Mouse (Mus musculus) heart, postnatal 0 days (tissue): Measurements from ENCODE around the gene Tet3. TPM values are rescaled to one million over a fixed set of nuclear protein-coding genes. Genes with fewer than 3 reads are reported as not detected.
A peak's percentile ranks its signal among the peaks of the same experiment; 100 is the strongest.

Experiments used
- ATAC-seq: fragments of 200-750 bp; cut with Nextera tagmentation; 2 replicates; pipeline ENCODE4 v1.8.0; 2017; ENCODE audit warnings: low read depth, moderate number of reproducible peaks, moderate library complexity; ENCODE audit not compliant: insufficient read depth
- DNase-seq: peaks from one replicate; pipeline ENCODE4 v3.0.0-alpha.2; 2016; ENCODE audit warnings: low spot score
- H3K27ac ChIP-seq: fragments of 300-500 bp; sonication (generic); 2 replicates; pipeline ENCODE4 v1.5.1; 2014; ENCODE audit warnings: low read depth, mild to moderate bottlenecking
- H3K27me3 ChIP-seq: fragments of 300-500 bp; sonication (generic); 2 replicates; pipeline ENCODE4 v1.6.1; 2014; ENCODE audit warnings: low read length, mixed read lengths; ENCODE audit not compliant: control insufficient read depth, insufficient read depth
- H3K36me3 ChIP-seq: fragments of 300-500 bp; sonication (generic); replicated peaks from 2 replicates; pipeline ENCODE4 v1.6.1; 2014; ENCODE audit warnings: low read length, mixed read lengths; ENCODE audit not compliant: control insufficient read depth, insufficient read depth
- H3K4me1 ChIP-seq: fragments of 300-500 bp; sonication (generic); 2 replicates; pipeline ENCODE4 v1.6.1; 2014; ENCODE audit warnings: antibody characterized with exemption; ENCODE audit not compliant: control insufficient read depth, insufficient read depth
- H3K4me2 ChIP-seq: fragments of 300-500 bp; sonication (generic); 2 replicates; pipeline ENCODE4 v1.6.1; 2014; ENCODE audit warnings: low read depth, mild to moderate bottlenecking, low read length, moderate library complexity
- H3K4me3 ChIP-seq: fragments of 300-500 bp; sonication (generic); 2 replicates; pipeline ENCODE4 v1.5.1; 2014; ENCODE audit warnings: low read depth, low read length
- H3K9ac ChIP-seq: fragments of 300-500 bp; sonication (generic); replicated peaks from 2 replicates; pipeline ENCODE4 v1.6.1; 2014; ENCODE audit warnings: low read depth, low read length, mixed read lengths
- H3K9me3 ChIP-seq: fragments of 300-500 bp; sonication (generic); replicated peaks from 2 replicates; pipeline ENCODE4 v1.6.1; 2016; ENCODE audit warnings: low read length; ENCODE audit not compliant: control insufficient read depth
- CTCF ChIP-seq: IDR thresholded peaks from 2 replicates; pipeline ENCODE4 v1.5.1; 2016; ENCODE audit warnings: antibody characterized with exemption, control low read depth, low read depth
- EP300 ChIP-seq: IDR thresholded peaks from 2 replicates; pipeline ENCODE4 v1.6.1; 2016; ENCODE audit warnings: antibody characterized with exemption, low read depth
- WGBS: fragments of 180-500 bp; shearing (Covaris S2); extraction: QIAGEN DNeasy Blood & Tissue Kit; methylation state at CpG from one replicate; pipeline ENCODE4 v1.1.7; 2014; 5-methylcytosine and 5-hydroxymethylcytosine counted together
- polyA plus RNA-seq: library from polyadenylated mRNA; unstranded; fragments of >200 nt; fragmentation: Nextera tagmentation; extraction: Ambion mirVana; gene quantifications from 2 replicates; pipeline ENCODE4 v1.2.1, GENCODE M21; 2015
- total RNA-seq: library from RNA; depleted of rRNA; stranded (reverse); fragments of >200 nt; gene quantifications from 2 replicates; pipeline ENCODE4 v1.2.3, GENCODE M21; 2014; ENCODE audit warnings: low replicate concordance

The Tet3 gene
- total and polyA plus RNA-seq, 2 experiments from 2014 or later: 14.1 to 17.2 TPM

DNA sequence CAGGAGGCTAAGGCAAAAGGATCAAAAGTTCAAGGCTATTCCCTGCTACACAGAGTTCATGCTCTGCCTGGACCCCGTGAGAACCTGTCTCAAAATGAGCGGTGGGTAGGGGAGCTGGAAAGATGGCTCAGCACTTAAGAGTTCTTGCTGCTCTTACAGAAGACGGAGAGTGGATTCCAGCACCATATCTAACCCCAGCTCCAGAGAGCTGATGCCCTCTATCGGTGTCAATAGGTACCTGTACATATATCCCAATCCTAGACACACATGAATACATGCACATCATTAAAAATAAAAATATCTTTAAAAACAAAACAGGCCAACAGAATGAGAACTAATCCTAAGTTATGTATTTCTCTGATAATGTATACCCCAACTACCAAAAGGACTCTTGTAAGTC is 19.3 kb upstream of the Tet3 start:
- no peak for DNase-seq
- H3K4me3 ChIP-seq: no peak overlapping the region
- no peak for ATAC-seq
- H3K4me2 ChIP-seq: no peak overlapping the region
- H3K4me1 ChIP-seq: no peaks in the 10 kb centered on the region
- H3K27ac ChIP-seq: no peak overlapping the region
- H3K27me3 ChIP-seq: no peaks in the 10 kb centered on the region
- peaks cover 33% of the 10 kb centered on the region for H3K36me3 ChIP-seq
- H3K9me3 ChIP-seq: no peaks in the 10 kb centered on the region
- TF ChIP-seq CTCF (peak; percentile 20; the same call in 1 of the 2 replicates), EP300 (no peak)
- WGBS: 65% methylated on average over 4 of the region's 4 CpGs
- no peak overlapping the region for H3K9ac ChIP-seq

DNA sequence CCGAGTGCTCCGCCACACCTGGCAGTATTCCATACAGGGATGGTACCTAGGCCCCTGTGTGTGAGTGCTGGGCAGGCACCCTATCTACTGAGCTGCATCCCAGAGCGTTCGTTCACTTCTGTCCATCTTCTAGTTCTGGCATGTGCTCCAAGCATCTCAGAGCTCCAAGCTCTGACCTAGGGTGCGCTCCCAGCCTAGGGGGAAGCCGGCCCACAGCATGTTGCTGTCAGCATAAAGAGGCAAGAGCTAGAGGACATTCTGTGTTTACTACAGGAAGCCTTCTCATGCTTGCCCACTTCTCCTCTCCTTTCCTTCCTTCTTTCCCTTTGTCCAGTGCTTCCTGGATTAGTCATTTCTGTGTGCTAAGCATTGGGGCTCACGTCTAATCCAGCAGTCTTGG is 16.5 kb upstream of the Tet3 start:
- Histone ChIP-seq H3K4me3 (no peak overlapping the region), H3K9ac (no peak overlapping the region), H3K27ac (no peak overlapping the region), H3K4me2 (no peak overlapping the region), H3K4me1 (no peaks in the 10 kb centered on the region), H3K9me3 (no peaks in the 10 kb centered on the region), H3K27me3 (no peaks in the 10 kb centered on the region), H3K36me3 (peaks cover 10% of the 10 kb centered on the region)
- TF ChIP-seq EP300 (no peak), CTCF (no peak)
- WGBS: 59% methylated on average over 7 of the region's 7 CpGs
- DNase-seq (no peak), ATAC-seq (no peak)

DNA sequence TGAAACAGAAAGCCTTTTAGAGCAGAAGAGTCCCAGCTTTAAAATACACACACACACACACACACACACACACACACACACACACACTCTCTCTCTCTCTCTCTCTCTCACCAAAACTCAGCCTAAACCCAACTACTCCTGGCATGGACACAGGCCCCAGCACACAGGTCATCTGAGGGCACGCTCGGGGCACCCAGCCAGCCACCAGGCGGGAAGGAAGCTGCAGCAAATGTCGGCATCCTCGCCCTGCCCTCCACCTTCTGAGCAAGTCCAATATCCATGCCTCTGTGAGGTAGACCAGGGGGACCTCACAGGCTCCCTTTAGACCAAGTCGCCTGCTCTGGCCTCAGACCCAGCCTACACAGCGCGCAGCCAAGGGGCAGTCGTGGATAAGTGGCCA is 14.4 kb upstream of the Tet3 start:
- 57% methylated on average over 9 of the region's 9 CpGs for WGBS

DNA sequence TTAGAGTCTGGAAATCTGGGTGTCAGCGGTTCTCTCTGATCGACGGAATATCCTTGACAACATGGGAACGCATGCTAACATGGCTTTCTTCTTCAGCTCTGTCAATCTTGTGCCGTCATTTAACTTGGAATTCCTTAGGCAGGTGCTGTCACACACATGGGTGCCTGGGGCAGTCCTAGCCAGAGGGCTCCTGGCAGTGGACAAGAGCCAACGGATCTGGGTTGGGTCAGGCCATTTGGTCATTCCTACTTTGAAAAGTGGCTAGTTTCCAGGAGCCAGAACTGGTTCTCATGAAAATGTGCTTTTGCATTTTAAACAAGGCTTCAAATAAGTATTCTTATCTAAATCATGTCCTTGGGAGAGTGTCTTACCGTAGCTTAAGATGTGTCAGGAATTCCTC is 12.9 kb upstream of the Tet3 start:
- Histone ChIP-seq H3K27ac (no peak overlapping the region), H3K36me3 (no peaks in the 10 kb centered on the region; the same call in 1 of the 2 replicates), H3K27me3 (no peaks in the 10 kb centered on the region), H3K4me1 (no peaks in the 10 kb centered on the region), H3K4me2 (no peak overlapping the region), H3K4me3 (no peak overlapping the region), H3K9me3 (no peaks in the 10 kb centered on the region), H3K9ac (no peak overlapping the region)
- WGBS: 82% methylated on average over 7 of the region's 7 CpGs
- TF ChIP-seq CTCF (no peak), EP300 (no peak)
- no peak for DNase-seq
- ATAC-seq: no peak

More for the DNA sequence above, 14.4 kb upstream of the Tet3 start:
- no peak for DNase-seq
- Histone ChIP-seq H3K27me3 (no peaks in the 10 kb centered on the region), H3K9ac (no peak overlapping the region), H3K4me1 (no peaks in the 10 kb centered on the region), H3K4me3 (no peak overlapping the region), H3K36me3 (no peaks in the 10 kb centered on the region; the same call in 1 of the 2 replicates), H3K4me2 (no peak overlapping the region), H3K9me3 (no peaks in the 10 kb centered on the region), H3K27ac (no peak overlapping the region)
- TF ChIP-seq CTCF (no peak), EP300 (no peak)
- ATAC-seq: peak; percentile 69

DNA sequence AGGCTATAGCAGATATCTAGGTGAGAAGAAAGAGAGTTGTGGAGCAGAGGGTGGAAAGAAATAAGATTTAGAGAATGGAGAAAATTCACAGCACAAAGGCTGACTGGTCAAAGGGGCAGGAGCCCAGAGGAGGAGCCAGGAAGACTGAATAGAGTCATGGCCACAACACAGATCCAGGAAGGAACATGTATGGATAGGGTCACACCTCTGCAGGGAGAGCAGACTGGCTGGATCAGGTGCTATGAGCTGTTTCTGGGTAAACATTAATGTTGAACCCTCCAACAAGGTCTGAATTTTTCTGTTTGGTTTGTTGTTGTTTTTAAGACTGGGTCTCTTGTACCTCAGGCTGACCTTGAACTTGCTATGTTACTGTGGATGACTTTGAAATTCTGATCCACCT is 5.1 kb upstream of the Tet3 start:
- H3K9me3 ChIP-seq: no peaks in the 10 kb centered on the region
- TF ChIP-seq EP300: no peak
- no peak for TF ChIP-seq CTCF
- H3K4me2 ChIP-seq: no peak overlapping the region
- H3K4me3 ChIP-seq: no peak overlapping the region
- ATAC-seq (no peak), DNase-seq (no peak)
- H3K9ac ChIP-seq: no peak overlapping the region
- H3K36me3 ChIP-seq: no peaks in the 10 kb centered on the region
- H3K4me1 ChIP-seq: no peaks in the 10 kb centered on the region
- no peaks in the 10 kb centered on the region for H3K27me3 ChIP-seq
- H3K27ac ChIP-seq: no peak overlapping the region
